Mouse (Mus musculus) forebrain, embryonic 10.5 days (tissue): ENCODE results near the gene Psme2. TPM values are rescaled to one million over a fixed set of nuclear protein-coding genes. Genes with fewer than 3 reads are reported as not detected.
A peak's percentile ranks its signal among the peaks of the same experiment; 100 is the strongest.

Source experiments
- DNase-seq: peaks from one replicate; pipeline ENCODE4 v3.0.0-alpha.2; 2017; ENCODE audit warnings: low spot score; ENCODE audit errors: extremely low spot score
- H3K27ac ChIP-seq: fragments of 300-500 bp; sonication (generic); 2 replicates; pipeline ENCODE4 v1.5.1; 2016; ENCODE audit warnings: mild to moderate bottlenecking
- H3K27me3 ChIP-seq: fragments of 300-500 bp; sonication (generic); 2 replicates; pipeline ENCODE4 v1.6.1; 2016; ENCODE audit warnings: mild to moderate bottlenecking; ENCODE audit not compliant: poor library complexity, severe bottlenecking
- H3K36me3 ChIP-seq: fragments of 300-500 bp; sonication (generic); replicated peaks from 2 replicates; pipeline ENCODE4 v1.6.1; 2016; ENCODE audit warnings: mild to moderate bottlenecking, moderate library complexity
- H3K4me1 ChIP-seq: fragments of 300-500 bp; sonication (generic); 2 replicates; pipeline ENCODE4 v1.6.1; 2016
- H3K4me3 ChIP-seq: fragments of 300-500 bp; sonication (generic); 2 replicates; pipeline ENCODE4 v1.5.1; 2016; ENCODE audit warnings: mild to moderate bottlenecking, moderate library complexity
- H3K9me3 ChIP-seq: fragments of 300-500 bp; sonication (generic); 2 replicates; pipeline ENCODE4 v1.6.1; 2016; ENCODE audit warnings: mild to moderate bottlenecking, moderate library complexity
- WGBS: fragments of 180-500 bp; shearing (Covaris S2); methylation state at CpG from one replicate; pipeline ENCODE4 v1.1.7; 2016; 5-methylcytosine and 5-hydroxymethylcytosine counted together
- polyA plus RNA-seq: library from polyadenylated mRNA; unstranded; fragments of >200 nt; fragmentation: Nextera tagmentation; extraction: Ambion mirVana; gene quantifications from 2 replicates; pipeline ENCODE4 v1.2.1, GENCODE M21; 2016

Psme2 gene
- polyA plus RNA-seq, 1 experiment from 2014 or later: 171 TPM

- H3K4me3 ChIP-seq: no peak overlapping the region
- peaks cover 36% of the 10 kb centered on the region for H3K4me1 ChIP-seq
- peaks cover 25% of the 10 kb centered on the region for H3K36me3 ChIP-seq
- WGBS: 88% methylated on average over 2 of the region's 2 CpGs
- peaks cover 18% of the 10 kb centered on the region for H3K27me3 ChIP-seq
- no peaks in the 10 kb centered on the region for H3K9me3 ChIP-seq
- no peak overlapping the region for H3K27ac ChIP-seq
- DNase-seq: no peak
These were observed 4.8 kb downstream of the Psme2 start for GRCm38 (mm10) chr14:55586149-55586548.

GRCm38 (mm10) chr14:55585566-55585960 is 5.3 kb downstream of the Psme2 start:
- H3K9me3 ChIP-seq: no peaks in the 10 kb centered on the region
- 64% methylated on average over 6 of the region's 6 CpGs for WGBS
- peaks cover 18% of the 10 kb centered on the region for H3K27me3 ChIP-seq
- DNase-seq: no peak
- H3K36me3 ChIP-seq: peaks cover 31% of the 10 kb centered on the region
- peak overlapping the region; percentile 74; the same call in 1 of the 2 replicates for H3K27ac ChIP-seq
- peaks cover 34% of the 10 kb centered on the region for H3K4me1 ChIP-seq
- H3K4me3 ChIP-seq: peak overlapping the region; percentile 67; the same call in 1 of the 2 replicates

- 2% methylated on average over 43 of the region's 43 CpGs for WGBS
- H3K4me3 ChIP-seq: peak within 1 kb of the TSS; percentile 67
- DNase-seq: peak; percentile 64
- H3K4me1 ChIP-seq: peaks cover 28% of the 10 kb centered on the region
- peak within 1 kb of the TSS; percentile 74 for H3K27ac ChIP-seq
- no peaks in the 10 kb centered on the region for H3K9me3 ChIP-seq
- peaks cover 38% of the 10 kb centered on the region for H3K36me3 ChIP-seq
- peaks cover 18% of the 10 kb centered on the region for H3K27me3 ChIP-seq
These were observed 6.0 kb downstream of the Psme2 start, which contains the start of gene Emc9 for GRCm38 (mm10) chr14:55584702-55585565. Gene Emc9 (minus strand): TSS chr14:55585302.

GRCm38 (mm10) chr14:55584303-55584701 is 6.6 kb downstream of the Psme2 start:
- peaks cover 40% of the 10 kb centered on the region for H3K36me3 ChIP-seq

GRCm38 (mm10) chr14:55581981-55582681 is 8.8 kb downstream of the Psme2 start:
- Histone ChIP-seq H3K36me3 (peaks cover 28% of the 10 kb centered on the region), H3K27me3 (peaks cover 18% of the 10 kb centered on the region), H3K4me3 (no peak overlapping the region), H3K9me3 (no peaks in the 10 kb centered on the region), H3K4me1 (peaks cover 38% of the 10 kb centered on the region), H3K27ac (no peak overlapping the region)
- no peak for DNase-seq
- WGBS: 78% methylated on average over 9 of the region's 9 CpGs

More at GRCm38 (mm10) chr14:55584303-55584701, 6.6 kb downstream of the Psme2 start:
- WGBS: 33% methylated on average over 5 of the region's 5 CpGs
- peaks cover 22% of the 10 kb centered on the region for H3K4me1 ChIP-seq
- peak overlapping the region; percentile 67 for H3K4me3 ChIP-seq
- no peak overlapping the region for H3K27ac ChIP-seq
- no peaks in the 10 kb centered on the region for H3K9me3 ChIP-seq
- peaks cover 18% of the 10 kb centered on the region for H3K27me3 ChIP-seq
- DNase-seq: no peak

GRCm38 (mm10) chr14:55580731-55581130 is 10.2 kb downstream of the Psme2 start:
- Histone ChIP-seq H3K27me3 (peaks cover 18% of the 10 kb centered on the region), H3K36me3 (peaks cover 23% of the 10 kb centered on the region), H3K27ac (no peak overlapping the region), H3K9me3 (no peaks in the 10 kb centered on the region), H3K4me1 (peaks cover 42% of the 10 kb centered on the region), H3K4me3 (no peak overlapping the region)
- no peak for DNase-seq
- 94% methylated on average over 16 of the region's 16 CpGs for WGBS

- Histone ChIP-seq H3K36me3 (peaks cover 23% of the 10 kb centered on the region), H3K9me3 (no peaks in the 10 kb centered on the region), H3K4me3 (no peak overlapping the region), H3K4me1 (peaks cover 38% of the 10 kb centered on the region), H3K27ac (no peak overlapping the region), H3K27me3 (peaks cover 20% of the 10 kb centered on the region)
- DNase-seq: no peak
- WGBS: 82% methylated on average over 23 of the region's 23 CpGs
These were observed 11.1 kb downstream of the Psme2 start for GRCm38 (mm10) chr14:55579511-55580496.

- peaks cover 32% of the 10 kb centered on the region for H3K4me1 ChIP-seq
- DNase-seq: no peak
- peak overlapping the region; percentile 92 for H3K27ac ChIP-seq
- H3K27me3 ChIP-seq: peaks cover 9% of the 10 kb centered on the region
- H3K4me3 ChIP-seq: peak overlapping the region; percentile 78
- 34% methylated on average over 6 of the region's 6 CpGs for WGBS
- H3K9me3 ChIP-seq: no peaks in the 10 kb centered on the region
- H3K36me3 ChIP-seq: peaks cover 23% of the 10 kb centered on the region
These were observed 12.1 kb downstream of the Psme2 start for GRCm38 (mm10) chr14:55578668-55579269.

GRCm38 (mm10) chr14:55577871-55578667 is 12.8 kb downstream of the Psme2 start, which contains the start of gene Psme1:
Gene Psme1 (plus strand): TSS chr14:55578123.
- WGBS: 1% methylated on average over 32 of the region's 32 CpGs
- peak; percentile 78 for DNase-seq

GRCm38 (mm10) chr14:55576376-55576775 is 14.5 kb downstream of the Psme2 start:
- no peak overlapping the region for H3K4me3 ChIP-seq
- H3K36me3 ChIP-seq: peaks cover 17% of the 10 kb centered on the region
- no peak overlapping the region for H3K27ac ChIP-seq
- WGBS: 83% methylated on average over 16 of the region's 16 CpGs
- H3K27me3 ChIP-seq: peaks cover 4% of the 10 kb centered on the region; the same call in 1 of the 2 replicates
- peaks cover 29% of the 10 kb centered on the region for H3K4me1 ChIP-seq
- no peaks in the 10 kb centered on the region for H3K9me3 ChIP-seq
- no peak for DNase-seq

More at GRCm38 (mm10) chr14:55577871-55578667, 12.8 kb downstream of the Psme2 start, which contains the start of gene Psme1:
- H3K4me1 ChIP-seq: peaks cover 32% of the 10 kb centered on the region
- peaks cover 23% of the 10 kb centered on the region for H3K36me3 ChIP-seq
- H3K27ac ChIP-seq: peak within 1 kb of the TSS; percentile 92
- H3K4me3 ChIP-seq: peak within 1 kb of the TSS; percentile 78
- peaks cover 4% of the 10 kb centered on the region; the same call in 1 of the 2 replicates for H3K27me3 ChIP-seq
- H3K9me3 ChIP-seq: no peaks in the 10 kb centered on the region

- no peaks in the 10 kb centered on the region for H3K9me3 ChIP-seq
- 79% methylated on average over 13 of the region's 13 CpGs for WGBS
- peaks cover 10% of the 10 kb centered on the region for H3K36me3 ChIP-seq
- no peak for DNase-seq
- H3K27ac ChIP-seq: peak overlapping the region; percentile 30; the same call in 1 of the 2 replicates
- peaks cover 29% of the 10 kb centered on the region for H3K4me1 ChIP-seq
- no peak overlapping the region for H3K4me3 ChIP-seq
- peaks cover 4% of the 10 kb centered on the region; the same call in 1 of the 2 replicates for H3K27me3 ChIP-seq
These were observed 15.2 kb downstream of the Psme2 start for GRCm38 (mm10) chr14:55575711-55576110.
